Mouse (Mus musculus): Measurements from ENCODE around the gene Btbd35f2.
"Not testable (repeated sequence)": the region's sequence is repeated elsewhere in the genome, so short reads cannot be mapped to it uniquely, and the experiment has no call there.

Gene Btbd35f2

DNA sequence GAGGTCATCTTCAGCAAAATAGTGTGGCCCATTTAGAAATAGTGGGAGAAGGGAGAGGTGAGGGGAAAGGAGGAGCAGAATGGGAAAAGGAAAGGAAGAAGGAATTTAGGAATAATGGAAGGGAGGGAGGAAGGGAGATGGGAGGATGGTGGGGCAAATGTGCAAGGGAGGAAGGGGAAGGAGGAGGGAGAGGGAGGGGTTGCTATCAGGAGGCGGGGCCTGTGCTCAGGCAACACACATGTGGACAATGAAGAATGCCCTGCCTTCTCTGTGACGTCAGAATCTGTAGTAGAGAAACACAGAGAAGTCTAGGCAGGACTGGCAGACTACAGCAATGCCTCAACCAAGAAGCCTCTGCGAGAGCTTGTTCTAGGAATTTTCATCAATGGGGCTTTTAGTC is at the start of gene Btbd35f2:
Gene Btbd35f2 (plus strand): TSS at position 301 of the 400 bp plus-strand sequence.
- DNase-seq, result not testable (repeated sequence)

All from right cerebral cortex, adult 18-20 months (tissue).